Mouse (Mus musculus): ENCODE measurements around the gene Trir.

- 0 out of 2 replicates have a peak, but pooled peaks have one; percentile 11 for TF ChIP-seq CTCF (conservative IDR thresholded peaks at IDR 0.05; ENCODE audit: insufficient read depth, insufficient read length, low read depth, low read length)
- TF ChIP-seq POLR2A (IDR thresholded peaks at IDR 0.05; ENCODE audit: low read depth, low read length), result peak; percentile 84
These were observed at the start of gene Trir for GRCm38 (mm10) chr8:85026670-85027515.
